Mouse (Mus musculus) MEL (cell line): ENCODE data around the gene Prkag2. TPM values are rescaled to one million over a fixed set of nuclear protein-coding genes. Genes with fewer than 3 reads are reported as not detected.
"Not testable (repeated sequence)": the region's sequence is repeated elsewhere in the genome, so short reads cannot be mapped to it uniquely, and the experiment has no call there.

Experiments
- DNase-seq: peaks from one replicate; pipeline ENCODE4 v3.0.0; 2011; ENCODE audit warnings: low read depth, low spot score
- H3K27ac ChIP-seq: 2 replicates; pipeline ENCODE4 v1.5.1; 2012; ENCODE audit warnings: low read depth, mild to moderate bottlenecking, control low read depth, low read length, moderate library complexity; ENCODE audit not compliant: control insufficient read depth
- H3K27me3 ChIP-seq, 2 experiments: fragments of 150-350 bp in 1 of 2; sonication (generic) in 1 of 2; 2 replicates each; pipeline ENCODE4 v1.6.1; 2012; ENCODE audit warnings: low read length in 2 of 2, mild to moderate bottlenecking in 2 of 2, improper control_type of control experiment in 1 of 2, moderate library complexity in 1 of 2; ENCODE audit not compliant: insufficient read depth in 2 of 2, control insufficient read depth in 1 of 2
- H3K36me3 ChIP-seq, 2 experiments: 2 replicates each; pipeline ENCODE4 v1.6.1; 2012 to 2014; ENCODE audit warnings: low read length in 2 of 2, improper control_type of control experiment in 1 of 2, inconsistent platforms in 1 of 2, mild to moderate bottlenecking in 1 of 2; ENCODE audit not compliant: insufficient read depth in 2 of 2, control insufficient read depth in 1 of 2
- H3K4me1 ChIP-seq, 2 experiments: fragments of 150-350 bp in 1 of 2; sonication (generic) in 1 of 2; 2 replicates each; pipeline ENCODE4 v1.6.1; 2012; ENCODE audit warnings: low read length in 2 of 2, improper control_type of control experiment in 1 of 2, mild to moderate bottlenecking in 1 of 2; ENCODE audit not compliant: insufficient read depth in 2 of 2, control insufficient read depth in 1 of 2
- H3K4me3 ChIP-seq, 2 experiments: fragments of 150-350 bp in 1 of 2; sonication (generic) in 1 of 2; 2 replicates each; pipeline ENCODE4 v1.5.1; 2012; ENCODE audit warnings: low read depth in 2 of 2, low read length in 2 of 2, mild to moderate bottlenecking in 2 of 2, moderate library complexity in 2 of 2, control low read depth in 1 of 2, improper control_type of control experiment in 1 of 2; ENCODE audit not compliant: control insufficient read depth in 1 of 2, insufficient read depth in 1 of 2
- H3K79me2 ChIP-seq: 2 replicates; pipeline ENCODE4 v1.6.1; 2012; ENCODE audit warnings: mild to moderate bottlenecking, low read length, moderate library complexity; ENCODE audit not compliant: control insufficient read depth, poor library complexity, insufficient read depth
- H3K9ac ChIP-seq: 2 replicates; pipeline ENCODE4 v1.6.1; 2012; ENCODE audit warnings: low read depth, mild to moderate bottlenecking, control low read depth, low read length, moderate library complexity; ENCODE audit not compliant: control insufficient read depth, poor library complexity, severe bottlenecking
- H3K9me3 ChIP-seq: fragments of 150-350 bp; sonication (generic); replicated peaks from 2 replicates; pipeline ENCODE4 v1.6.1; 2012; ENCODE audit warnings: mild to moderate bottlenecking, low read length, improper control_type of control experiment, moderate library complexity; ENCODE audit not compliant: insufficient read depth
- BHLHE40 ChIP-seq: IDR thresholded peaks from 2 replicates; pipeline ENCODE4 v1.6.1; 2012; ENCODE audit warnings: low read depth, mild to moderate bottlenecking, inconsistent platforms, low read length, improper control_type of control experiment, borderline replicate concordance
- CHD1 ChIP-seq: IDR thresholded peaks from 2 replicates; pipeline ENCODE4 v1.6.1; 2012; ENCODE audit warnings: low read depth, mild to moderate bottlenecking, inconsistent platforms, low read length, improper control_type of control experiment
- CTCF ChIP-seq, 3 experiments: IDR thresholded peaks in 2 of 3; conservative IDR thresholded peaks in 1 of 3; 2 replicates each; pipeline ENCODE4 v1.5.1; 2011 to 2012; ENCODE audit warnings: low read length in 3 of 3, low read depth in 2 of 3, mild to moderate bottlenecking in 2 of 3, improper control_type of control experiment in 1 of 3, inconsistent platforms in 1 of 3, mixed read lengths in 1 of 3, moderate library complexity in 1 of 3; ENCODE audit not compliant: control insufficient read depth in 1 of 3, insufficient read depth in 1 of 3, poor library complexity in 1 of 3, severe bottlenecking in 1 of 3
- EP300 ChIP-seq, 2 experiments: IDR thresholded peaks; 2 replicates each; pipeline ENCODE4 v1.6.1; 2011; ENCODE audit warnings: improper control_type of control experiment in 2 of 2, low read length in 2 of 2, low read depth in 1 of 2, mild to moderate bottlenecking in 1 of 2
- GABPA ChIP-seq: IDR thresholded peaks from 2 replicates; pipeline ENCODE4 v1.6.1; 2012; ENCODE audit warnings: low read depth, mild to moderate bottlenecking, inconsistent platforms, low read length, improper control_type of control experiment, moderate library complexity
- GATA1 ChIP-seq: IDR thresholded peaks from 2 replicates; pipeline ENCODE4 v1.6.1; 2011; ENCODE audit warnings: low read depth, low read length, improper control_type of control experiment
- HCFC1 ChIP-seq: IDR thresholded peaks from 2 replicates; pipeline ENCODE4 v1.6.1; 2012; ENCODE audit warnings: low read depth, mild to moderate bottlenecking, inconsistent platforms, low read length, improper control_type of control experiment, moderate library complexity
- JUND ChIP-seq: IDR thresholded peaks from 2 replicates; pipeline ENCODE4 v1.6.1; 2011; ENCODE audit warnings: low read depth, mild to moderate bottlenecking, improper control_type of control experiment, low read length
- KAT2A ChIP-seq: conservative IDR thresholded peaks from 2 replicates; pipeline ENCODE4 v1.6.1; 2012; ENCODE audit warnings: low read depth, low read length, improper control_type of control experiment, inconsistent platforms
- NELFE ChIP-seq: IDR thresholded peaks from 2 replicates; pipeline ENCODE4 v1.6.1; 2011; ENCODE audit warnings: low read depth, low read length, improper control_type of control experiment
- NRF1 ChIP-seq: IDR thresholded peaks from 2 replicates; pipeline ENCODE4 v1.6.1; 2014; ENCODE audit warnings: low read depth, mild to moderate bottlenecking, inconsistent platforms, low read length, improper control_type of control experiment, moderate library complexity; ENCODE audit not compliant: poor library complexity, insufficient read depth, severe bottlenecking
- POLR2A ChIP-seq, 2 experiments: IDR thresholded peaks; 2 replicates each; pipeline ENCODE4 v1.6.1; 2011 to 2012; ENCODE audit warnings: low read length in 2 of 2, mild to moderate bottlenecking in 2 of 2, control low read depth in 1 of 2, improper control_type of control experiment in 1 of 2, low read depth in 1 of 2, moderate library complexity in 1 of 2; ENCODE audit not compliant: control insufficient read depth in 1 of 2, insufficient read depth in 1 of 2, poor library complexity in 1 of 2
- POLR2AphosphoS2 ChIP-seq: IDR thresholded peaks from 2 replicates; pipeline ENCODE4 v1.6.1; 2011; ENCODE audit warnings: low read length, improper control_type of control experiment
- SMC3 ChIP-seq: IDR thresholded peaks from 2 replicates; pipeline ENCODE4 v1.6.1; 2011; ENCODE audit warnings: low read depth, low read length, improper control_type of control experiment
- TAL1 ChIP-seq: IDR thresholded peaks from 2 replicates; pipeline ENCODE4 v1.6.1; 2012; ENCODE audit warnings: mild to moderate bottlenecking, inconsistent platforms, low read length, moderate library complexity, mixed read lengths
- TBP ChIP-seq: IDR thresholded peaks from 2 replicates; pipeline ENCODE4 v1.8.0; 2011; ENCODE audit warnings: low read depth, low read length, improper control_type of control experiment
- TCF12 ChIP-seq: IDR thresholded peaks from 2 replicates; pipeline ENCODE4 v1.6.1; 2014; ENCODE audit warnings: low read depth, mild to moderate bottlenecking, inconsistent platforms, low read length, improper control_type of control experiment, moderate library complexity
- UBTF ChIP-seq: IDR thresholded peaks from 2 replicates; pipeline ENCODE4 v1.6.1; 2012; ENCODE audit warnings: low read depth, mild to moderate bottlenecking, inconsistent platforms, low read length, improper control_type of control experiment, moderate library complexity, borderline replicate concordance; ENCODE audit not compliant: insufficient read depth
- USF2 ChIP-seq, 2 experiments: IDR thresholded peaks; 2 replicates each; pipeline ENCODE4 v1.6.1; 2011 to 2012; ENCODE audit warnings: improper control_type of control experiment in 2 of 2, low read length in 2 of 2, borderline replicate concordance in 1 of 2, inconsistent platforms in 1 of 2, low read depth in 1 of 2, mild to moderate bottlenecking in 1 of 2; ENCODE audit not compliant: insufficient read depth in 1 of 2
- ZNF384 ChIP-seq: IDR thresholded peaks from 2 replicates; pipeline ENCODE4 v1.6.1; 2012; ENCODE audit warnings: low read depth, mild to moderate bottlenecking, inconsistent platforms, low read length, improper control_type of control experiment
- polyA plus RNA-seq, 2 experiments: library from polyadenylated mRNA; stranded (reverse) in 1 of 2; unstranded in 1 of 2; fragments of >175 nt in 1 of 2; fragments of >200 nt in 1 of 2; gene quantifications; 2 replicates each; pipeline versions ENCODE4 v1.2.1 to v1.2.4; 2012; ENCODE audit warnings: low replicate concordance in 2 of 2, low read depth in 1 of 2; ENCODE audit not compliant: insufficient read length in 2 of 2, insufficient read depth in 1 of 2, missing spikeins in 1 of 2
- total RNA-seq: library from RNA; depleted of rRNA; stranded (reverse); fragments of 300-350 nt; gene quantifications from 2 replicates; pipeline ENCODE4 v1.2.3, GENCODE M21; 2012

Prkag2 gene
- total and polyA plus RNA-seq, 3 experiments = 8.0 to 27.9 TPM; not detected in 1

DNA sequence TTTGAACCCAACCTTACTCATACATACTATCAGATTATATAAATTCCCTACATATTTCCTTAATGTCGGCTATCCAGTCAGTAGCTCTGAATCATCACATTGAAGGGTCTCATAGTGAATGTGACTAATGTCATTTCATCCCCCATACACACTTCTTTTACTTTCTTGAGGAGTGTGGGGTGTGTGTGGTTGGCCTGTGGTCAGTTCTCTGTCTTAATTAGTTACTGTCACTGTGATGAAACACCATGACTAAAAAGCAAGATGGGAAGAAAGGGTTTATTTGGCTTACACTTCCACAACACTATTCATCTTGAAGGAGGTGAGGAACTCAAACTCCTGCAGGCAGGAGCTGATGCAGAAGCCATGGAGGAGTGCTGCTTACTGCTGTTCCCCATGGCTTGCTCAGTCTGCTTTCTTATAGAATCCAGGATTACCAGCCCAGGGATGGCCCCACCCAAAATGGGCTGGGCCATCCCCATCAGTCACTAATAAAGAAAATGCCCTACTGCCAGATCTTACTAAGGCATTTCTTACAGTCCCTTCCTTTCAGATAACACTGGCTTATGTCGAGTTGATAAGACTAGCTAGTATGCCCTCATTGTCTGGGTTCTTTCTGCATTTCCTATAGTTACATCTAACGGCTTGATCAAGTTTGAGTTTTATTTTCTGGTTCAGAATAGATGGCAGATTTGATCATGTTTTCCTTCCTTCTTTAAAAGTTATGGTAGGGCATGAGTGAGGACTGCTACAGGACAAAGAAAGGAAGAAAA, 240.5 kb downstream of the Prkag2 start (continued):
- TF ChIP-seq SMC3 (no peak), NELFE (no peak), KAT2A (no peak)

DNA sequence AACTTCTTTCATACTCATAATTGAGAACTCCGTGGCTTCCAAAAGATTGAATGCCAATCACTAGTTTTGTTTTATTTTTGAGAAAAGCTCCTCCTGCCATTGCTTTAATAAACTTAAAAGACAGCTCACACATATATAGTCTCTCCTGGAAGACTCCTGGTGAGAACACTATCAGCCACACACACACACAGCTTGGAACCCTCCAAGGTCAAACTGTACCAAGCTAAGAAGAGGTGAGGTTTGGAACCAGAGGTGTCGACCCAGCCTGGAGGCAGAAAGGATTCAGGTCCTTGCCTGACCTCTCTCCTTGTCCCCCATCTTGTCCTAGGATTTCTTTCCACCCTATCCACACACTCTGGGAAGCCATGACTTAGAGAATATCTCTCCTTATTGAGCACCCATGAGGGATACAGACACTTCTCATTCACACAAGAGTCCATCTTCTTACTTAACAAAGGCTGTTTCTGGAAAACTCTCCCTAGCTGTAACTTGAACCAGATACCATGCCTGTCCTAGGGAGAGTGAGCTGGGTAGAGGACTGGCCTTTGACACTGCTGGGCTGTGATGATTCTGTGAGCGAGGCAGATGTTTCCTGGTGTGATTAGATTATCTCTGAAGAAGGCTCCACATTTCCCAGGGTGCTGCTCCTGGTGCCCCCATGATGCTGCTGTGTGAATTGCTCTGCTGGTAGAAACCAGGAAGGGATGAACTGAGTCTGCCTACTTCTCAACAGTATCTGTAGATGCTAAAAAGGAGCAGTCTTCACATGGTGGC, 245.4 kb downstream of the Prkag2 start:
- DNase-seq = no peak
- Histone ChIP-seq H3K27me3 (no peaks in the 10 kb centered on the region), H3K36me3 (peaks cover 0 to 11% of the 10 kb centered on the region in 2 experiments; a peak in 2 of 4 replicates), H3K27ac (no peak overlapping the region), H3K4me1 (peaks cover 7 to 19% of the 10 kb centered on the region in 2 experiments), H3K9ac (no peak overlapping the region), H3K4me3 (no peak overlapping the region), H3K9me3 (no peaks in the 10 kb centered on the region), H3K79me2 (no peaks in the 10 kb centered on the region)
- TF ChIP-seq POLR2AphosphoS2 = no peak
- TF ChIP-seq EP300 (IDR thresholded peaks at IDR 0.05; ENCODE audit: low read depth in 1 of 2, low read length in 2 of 2) = peak; percentile 20 to 51; a peak in 3 of 4 replicates
- TF ChIP-seq TCF12 = peak; percentile 40; the same call in 1 of the 2 replicates
- TF ChIP-seq UBTF = no peak
- peak; percentile 61 for TF ChIP-seq GATA1
- peak; percentile 60 for TF ChIP-seq TAL1
- no peak for TF ChIP-seq USF2 (IDR thresholded peaks at IDR 0.05; ENCODE audit: borderline replicate concordance in 1 of 2, insufficient read depth in 1 of 2, low read depth in 1 of 2, low read length in 2 of 2)
- TF ChIP-seq JUND = no peak
- no peak for TF ChIP-seq TBP
- no peak for TF ChIP-seq GABPA
- no peak for TF ChIP-seq SMC3
- TF ChIP-seq BHLHE40 = no peak

DNA sequence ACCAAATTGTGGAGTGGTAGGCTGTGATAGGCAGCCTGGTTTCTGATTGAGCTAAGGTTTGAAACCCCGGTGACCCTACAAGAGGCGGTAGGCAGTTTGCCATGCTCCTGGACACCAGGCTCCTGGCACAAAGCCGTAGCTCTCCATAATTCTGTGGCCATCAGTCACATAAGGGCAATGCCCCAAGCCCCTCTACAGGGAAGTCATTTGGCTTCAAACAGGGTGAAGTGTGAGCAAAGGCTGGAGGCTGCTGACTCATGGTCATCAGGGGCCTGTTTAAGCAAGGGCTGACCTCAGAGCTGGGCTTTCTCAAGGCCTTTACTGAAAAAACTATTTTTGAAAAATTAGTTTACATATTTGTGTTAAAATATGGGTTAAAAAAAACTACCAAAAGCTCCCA, 246.2 kb downstream of the Prkag2 start:
- DNase-seq = no peak
- TF ChIP-seq HCFC1 (no peak), CTCF (IDR thresholded peaks at IDR 0.05 in 2 of 3, conservative IDR thresholded peaks at IDR 0.05 in 1 of 3; ENCODE audit: control insufficient read depth in 1 of 3, insufficient read depth in 1 of 3, low read depth in 2 of 3, low read length in 3 of 3, poor library complexity in 1 of 3, severe bottlenecking in 1 of 3) (no peak), ZNF384 (no peak), GABPA (no peak), KAT2A (no peak), NRF1 (no peak), POLR2A (IDR thresholded peaks at IDR 0.05; ENCODE audit: control insufficient read depth in 1 of 2, insufficient read depth in 1 of 2, low read depth in 1 of 2, low read length in 2 of 2, poor library complexity in 1 of 2) (no peak), TBP (no peak), CHD1 (no peak), USF2 (IDR thresholded peaks at IDR 0.05; ENCODE audit: borderline replicate concordance in 1 of 2, insufficient read depth in 1 of 2, low read depth in 1 of 2, low read length in 2 of 2) (no peak)
- TF ChIP-seq, all 39 proteins: peak for 0
- Histone ChIP-seq H3K79me2 (no peaks in the 10 kb centered on the region), H3K4me1 (peaks cover 3 to 16% of the 10 kb centered on the region in 2 experiments; a peak in 3 of 4 replicates), H3K4me3 (no peak overlapping the region), H3K9ac (no peak overlapping the region), H3K27ac (no peak overlapping the region), H3K27me3 (no peaks in the 10 kb centered on the region), H3K9me3 (no peaks in the 10 kb centered on the region), H3K36me3 (peaks cover 0 to 7% of the 10 kb centered on the region in 2 experiments; a peak in 2 of 4 replicates)

DNA sequence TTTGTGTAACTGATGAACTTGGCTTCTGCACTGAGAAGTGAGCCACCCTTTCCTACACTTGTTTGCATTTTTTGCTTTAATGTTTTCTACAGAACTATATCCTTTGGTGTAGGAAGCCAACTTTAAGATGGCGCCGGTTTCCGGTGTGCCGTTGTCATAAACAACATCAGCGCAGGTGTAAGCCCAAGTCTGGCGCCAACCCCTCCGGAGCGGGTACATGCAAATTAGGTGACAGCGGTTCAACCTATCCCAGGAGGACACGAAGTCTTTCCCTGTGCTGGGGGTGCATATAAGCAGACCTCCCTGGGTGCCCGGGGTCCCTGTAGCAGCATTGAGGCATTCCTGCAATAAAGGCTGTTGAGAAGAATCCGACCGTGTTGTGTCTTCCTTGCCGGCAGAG, 252.2 kb downstream of the Prkag2 start:
- not testable (repeated sequence) for H3K27ac ChIP-seq, H3K9me3 ChIP-seq, H3K27me3 ChIP-seq, H3K79me2 ChIP-seq, DNase-seq, H3K9ac ChIP-seq, H3K4me3 ChIP-seq
- Histone ChIP-seq H3K4me1 (peaks cover 12% of the 10 kb centered on the region in 2 experiments), H3K36me3 (peaks cover 0 to 12% of the 10 kb centered on the region in 2 experiments; a peak in 2 of 4 replicates)
